Mouse (Mus musculus): ENCODE measurements around the gene Kcnk5. TPM values are rescaled to one million over a fixed set of nuclear protein-coding genes. Genes with fewer than 3 reads are reported as not detected.

The Kcnk5 gene
- polyA plus RNA-seq, 1 experiment: 32.0 TPM

- Histone ChIP-seq H3K27me3 (replicated peaks; ENCODE audit: control insufficient read depth, insufficient read depth, low read length) (no peaks in the 10 kb centered on the region), H3K27ac (ENCODE audit: insufficient read depth, low read depth, low read length) (no peak overlapping the region), H3K4me1 (ENCODE audit: control insufficient read depth, insufficient read depth, low read length) (peaks cover 58% of the 10 kb centered on the region), H3K4me3 (ENCODE audit: insufficient read depth, low read depth, low read length) (no peak overlapping the region), H3K36me3 (ENCODE audit: control insufficient read depth, insufficient read depth, low read length) (peaks cover 1% of the 10 kb centered on the region; the same call in 1 of the 2 replicates)
- DNase-seq: no peak
- WGBS: 79% methylated on average over 4 of the region's 4 CpGs
- TF ChIP-seq CTCF (conservative IDR thresholded peaks at IDR 0.05; ENCODE audit: insufficient read depth, insufficient read length, low read depth, low read length): no peak
- no peak for TF ChIP-seq POLR2A (IDR thresholded peaks at IDR 0.05; ENCODE audit: low read depth, low read length)
Observed at GRCm38 (mm10) chr14:20169251-20169650, 12.4 kb downstream of the Kcnk5 start.

GRCm38 (mm10) chr14:20168478-20168877 lies 13.1 kb downstream of the Kcnk5 start:
- Histone ChIP-seq H3K36me3 (ENCODE audit: control insufficient read depth, insufficient read depth, low read length) (peaks cover 1% of the 10 kb centered on the region; the same call in 1 of the 2 replicates), H3K27ac (ENCODE audit: insufficient read depth, low read depth, low read length) (no peak overlapping the region), H3K27me3 (replicated peaks; ENCODE audit: control insufficient read depth, insufficient read depth, low read length) (no peaks in the 10 kb centered on the region), H3K4me1 (ENCODE audit: control insufficient read depth, insufficient read depth, low read length) (peaks cover 61% of the 10 kb centered on the region), H3K4me3 (ENCODE audit: insufficient read depth, low read depth, low read length) (no peak overlapping the region)
- no peak for DNase-seq
- 80% methylated on average over 1 of the region's 1 CpGs for WGBS
- no peak for TF ChIP-seq POLR2A (IDR thresholded peaks at IDR 0.05; ENCODE audit: low read depth, low read length)
- no peak for TF ChIP-seq CTCF (conservative IDR thresholded peaks at IDR 0.05; ENCODE audit: insufficient read depth, insufficient read length, low read depth, low read length)

DNA sequence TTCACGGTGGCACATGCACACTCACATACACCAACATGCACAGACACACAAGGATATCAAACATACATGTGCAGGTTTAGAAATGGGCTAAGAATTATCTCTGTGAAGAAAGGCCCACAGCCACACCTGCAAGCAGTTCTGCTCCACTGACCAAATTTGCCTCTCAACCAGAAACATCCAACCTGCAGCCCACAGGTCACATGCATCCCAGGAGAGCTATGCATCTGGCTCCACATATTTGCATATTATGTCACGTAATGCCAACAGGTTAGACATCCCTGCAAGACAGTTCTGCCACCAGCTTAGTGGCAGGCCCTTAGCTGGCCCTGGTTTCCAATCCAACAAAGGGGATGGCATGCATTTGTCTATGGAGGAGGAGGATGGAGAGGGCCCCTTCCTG lies 13.6 kb downstream of the Kcnk5 start:
- no peak overlapping the region for H3K27ac ChIP-seq (ENCODE audit: insufficient read depth, low read depth, low read length)
- H3K4me3 ChIP-seq (ENCODE audit: insufficient read depth, low read depth, low read length): no peak overlapping the region
- peaks cover 1% of the 10 kb centered on the region; the same call in 1 of the 2 replicates for H3K36me3 ChIP-seq (ENCODE audit: control insufficient read depth, insufficient read depth, low read length)
- no peaks in the 10 kb centered on the region for H3K27me3 ChIP-seq (replicated peaks; ENCODE audit: control insufficient read depth, insufficient read depth, low read length)
- DNase-seq: no peak
- TF ChIP-seq POLR2A (IDR thresholded peaks at IDR 0.05; ENCODE audit: low read depth, low read length): no peak
- no peak for TF ChIP-seq CTCF (conservative IDR thresholded peaks at IDR 0.05; ENCODE audit: insufficient read depth, insufficient read length, low read depth, low read length)
- peaks cover 61% of the 10 kb centered on the region for H3K4me1 ChIP-seq (ENCODE audit: control insufficient read depth, insufficient read depth, low read length)
- WGBS: 59% methylated on average over 2 of the region's 2 CpGs

- Histone ChIP-seq H3K36me3 (ENCODE audit: control insufficient read depth, insufficient read depth, low read length) (peaks cover 1% of the 10 kb centered on the region; the same call in 1 of the 2 replicates), H3K27ac (ENCODE audit: insufficient read depth, low read depth, low read length) (peak overlapping the region; percentile 51), H3K27me3 (replicated peaks; ENCODE audit: control insufficient read depth, insufficient read depth, low read length) (no peaks in the 10 kb centered on the region), H3K4me3 (ENCODE audit: insufficient read depth, low read depth, low read length) (no peak overlapping the region), H3K4me1 (ENCODE audit: control insufficient read depth, insufficient read depth, low read length) (peaks cover 69% of the 10 kb centered on the region)
- no peak for TF ChIP-seq POLR2A (IDR thresholded peaks at IDR 0.05; ENCODE audit: low read depth, low read length)
- TF ChIP-seq CTCF (conservative IDR thresholded peaks at IDR 0.05; ENCODE audit: insufficient read depth, insufficient read length, low read depth, low read length): no peak
- 32% methylated on average over 1 of the region's 1 CpGs for WGBS
- peak; percentile 90 for DNase-seq
Observed at GRCm38 (mm10) chr14:20165413-20165812, 16.2 kb downstream of the Kcnk5 start.

DNA sequence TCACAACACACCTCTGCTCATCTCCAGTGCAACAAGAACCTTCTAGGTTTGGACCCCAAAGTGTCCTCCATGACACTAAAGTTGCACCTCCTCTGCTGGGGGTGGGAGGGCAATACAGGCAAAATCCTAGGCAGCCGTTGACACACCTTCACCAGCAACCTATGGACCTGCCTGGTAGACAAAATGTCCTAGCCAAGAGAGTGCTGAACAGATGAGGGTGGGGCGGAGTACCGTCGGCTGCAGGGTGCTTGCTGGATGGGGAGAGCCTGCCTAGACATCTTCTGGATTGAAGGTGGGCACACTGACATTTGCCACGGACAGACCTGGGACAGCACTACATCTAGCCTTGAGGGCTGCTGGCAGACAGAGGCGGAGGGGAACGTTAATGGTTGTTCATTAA lies 17.2 kb downstream of the Kcnk5 start:
- Histone ChIP-seq H3K27me3 (replicated peaks; ENCODE audit: control insufficient read depth, insufficient read depth, low read length) (no peaks in the 10 kb centered on the region), H3K36me3 (ENCODE audit: control insufficient read depth, insufficient read depth, low read length) (peaks cover 1% of the 10 kb centered on the region; the same call in 1 of the 2 replicates), H3K27ac (ENCODE audit: insufficient read depth, low read depth, low read length) (peak overlapping the region; percentile 64), H3K4me3 (ENCODE audit: insufficient read depth, low read depth, low read length) (no peak overlapping the region), H3K4me1 (ENCODE audit: control insufficient read depth, insufficient read depth, low read length) (peaks cover 79% of the 10 kb centered on the region)
- no peak for TF ChIP-seq CTCF (conservative IDR thresholded peaks at IDR 0.05; ENCODE audit: insufficient read depth, insufficient read length, low read depth, low read length)
- TF ChIP-seq POLR2A (IDR thresholded peaks at IDR 0.05; ENCODE audit: low read depth, low read length): no peak
- WGBS: 55% methylated on average over 7 of the region's 7 CpGs
- DNase-seq: peak; percentile 60

- peak; percentile 78 for DNase-seq
- TF ChIP-seq POLR2A (IDR thresholded peaks at IDR 0.05; ENCODE audit: low read depth, low read length) (no peak), CTCF (conservative IDR thresholded peaks at IDR 0.05; ENCODE audit: insufficient read depth, insufficient read length, low read depth, low read length) (no peak)
- Histone ChIP-seq H3K27ac (ENCODE audit: insufficient read depth, low read depth, low read length) (peak overlapping the region; percentile 71), H3K4me3 (ENCODE audit: insufficient read depth, low read depth, low read length) (no peak overlapping the region), H3K4me1 (ENCODE audit: control insufficient read depth, insufficient read depth, low read length) (peaks cover 74% of the 10 kb centered on the region), H3K27me3 (replicated peaks; ENCODE audit: control insufficient read depth, insufficient read depth, low read length) (no peaks in the 10 kb centered on the region), H3K36me3 (ENCODE audit: control insufficient read depth, insufficient read depth, low read length) (peaks cover 1% of the 10 kb centered on the region; the same call in 1 of the 2 replicates)
- 39% methylated on average over 6 of the region's 6 CpGs for WGBS
Observed at GRCm38 (mm10) chr14:20162686-20163085, 18.9 kb downstream of the Kcnk5 start.

GRCm38 (mm10) chr14:20158727-20159681 lies 22.6 kb downstream of the Kcnk5 start:
- DNase-seq: peak; percentile 83
- Histone ChIP-seq H3K4me3 (ENCODE audit: insufficient read depth, low read depth, low read length) (no peak overlapping the region), H3K27ac (ENCODE audit: insufficient read depth, low read depth, low read length) (peak overlapping the region; percentile 74; the same call in 1 of the 2 replicates), H3K27me3 (replicated peaks; ENCODE audit: control insufficient read depth, insufficient read depth, low read length) (no peaks in the 10 kb centered on the region), H3K4me1 (ENCODE audit: control insufficient read depth, insufficient read depth, low read length) (peaks cover 66% of the 10 kb centered on the region), H3K36me3 (ENCODE audit: control insufficient read depth, insufficient read depth, low read length) (no peaks in the 10 kb centered on the region)
- WGBS: 20% methylated on average over 8 of the region's 8 CpGs
- no peak for TF ChIP-seq CTCF (conservative IDR thresholded peaks at IDR 0.05; ENCODE audit: insufficient read depth, insufficient read length, low read depth, low read length)
- no peak for TF ChIP-seq POLR2A (IDR thresholded peaks at IDR 0.05; ENCODE audit: low read depth, low read length)
